Mouse (Mus musculus) spleen, postnatal 36 days (tissue): Measurements from ENCODE around the gene Myl7.

Experiments used
- DNase-seq, 2 experiments: peaks; one replicate each; pipeline ENCODE4 v3.0.0; 2022; ENCODE audit warnings: low spot score in 2 of 2, mixed read lengths in 1 of 2

Myl7 gene

GRCm38 (mm10) chr11:5862394-5863105, 36.0 kb downstream of the Myl7 start:
- no peak for DNase-seq

DNA sequence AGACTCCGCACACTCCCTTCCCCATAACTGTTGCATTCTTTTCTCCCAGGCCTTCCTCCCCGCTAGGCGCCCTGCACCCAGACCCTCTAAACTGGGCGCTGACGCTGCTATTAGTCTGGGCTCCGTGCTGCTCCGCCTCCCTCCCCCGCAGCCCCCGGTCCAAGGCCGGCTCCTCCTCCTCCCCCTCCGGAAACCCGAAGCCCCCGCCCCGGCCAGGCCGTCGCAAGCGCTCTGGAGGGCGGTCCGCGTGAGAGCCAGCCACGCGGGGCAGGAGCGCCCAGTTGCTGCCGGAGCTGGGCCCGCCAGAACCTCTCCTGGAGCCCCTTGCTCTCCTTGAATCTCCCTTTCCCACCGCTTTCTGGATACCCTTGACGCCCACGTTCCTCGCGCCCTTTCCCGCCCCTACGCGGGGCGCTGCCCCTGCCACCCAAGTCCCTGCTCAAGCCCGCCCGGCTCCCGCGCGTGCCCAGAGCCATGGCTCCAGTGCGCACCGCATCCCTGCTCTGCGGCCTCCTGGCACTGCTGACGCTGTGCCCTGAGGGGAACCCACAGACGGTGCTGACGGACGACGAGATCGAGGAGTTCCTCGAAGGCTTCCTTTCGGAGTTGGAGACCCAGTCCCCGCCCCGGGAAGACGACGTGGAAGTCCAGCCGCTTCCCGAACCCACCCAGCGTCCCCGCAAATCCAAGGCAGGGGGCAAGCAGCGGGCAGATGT, 36.7 kb downstream of the Myl7 start, which contains the start of gene Aebp1:
Gene Aebp1 (plus strand): TSS at position 270 of the 716 bp plus-strand sequence.
- peak in 1 of 2 experiments; percentile 25 for DNase-seq

- DNase-seq = no peak
Measured at GRCm38 (mm10) chr11:5860639-5861038, 37.9 kb downstream of the Myl7 start.

DNA sequence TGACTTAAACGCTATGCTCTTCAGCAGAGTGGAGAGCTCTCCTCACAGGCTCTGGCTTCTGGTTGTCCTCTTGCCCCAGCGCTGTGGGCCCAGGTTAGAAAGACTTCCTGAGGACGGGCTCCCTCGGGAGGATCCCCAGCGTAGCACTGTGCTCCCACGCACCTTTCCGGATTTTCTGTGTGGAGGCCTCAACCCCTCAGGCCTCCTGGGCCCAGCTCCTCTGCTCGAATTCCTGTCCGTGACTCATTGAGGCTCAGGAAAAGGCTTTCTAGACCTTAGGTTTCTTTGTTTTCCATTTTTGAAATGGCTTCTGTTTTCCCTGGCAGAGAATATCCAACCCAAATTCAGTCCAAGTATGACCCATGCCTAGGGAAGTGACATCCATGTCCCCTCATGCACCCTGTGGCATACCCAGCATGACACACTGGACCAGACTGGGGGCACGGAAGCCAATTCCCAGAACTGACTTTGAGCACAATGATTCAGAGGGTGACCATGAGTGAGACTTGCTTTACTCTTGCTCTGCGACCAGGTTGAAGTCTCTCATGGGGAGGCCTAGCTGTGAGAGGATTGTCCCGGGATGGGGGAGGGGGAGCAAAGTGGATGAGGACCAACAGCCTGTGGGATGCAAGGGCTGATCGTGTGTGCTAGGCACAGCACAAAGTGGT, 38.6 kb downstream of the Myl7 start:
- no peak for DNase-seq

DNA sequence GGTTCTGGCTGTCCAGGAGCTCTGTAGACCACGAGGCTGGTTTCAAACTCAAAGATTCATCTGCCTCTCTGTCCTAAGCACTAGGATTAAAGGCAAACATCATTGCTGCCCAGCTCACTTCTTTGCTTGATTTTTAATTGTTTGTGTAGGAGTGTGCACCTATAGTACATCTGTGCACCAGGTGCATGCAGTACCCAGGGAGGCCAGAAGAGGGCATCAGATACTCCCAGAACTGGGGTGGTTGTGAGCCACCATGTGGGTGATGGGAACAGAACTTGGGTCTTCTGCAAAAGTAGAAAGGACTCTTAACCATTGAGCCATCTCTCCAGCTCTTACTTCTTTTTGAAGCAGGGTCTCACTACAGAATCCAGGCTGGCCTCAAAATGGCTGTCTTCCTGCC, 39.9 kb downstream of the Myl7 start:
- no peak for DNase-seq

GRCm38 (mm10) chr11:5856479-5857130, 42.0 kb downstream of the Myl7 start:
- no peak for DNase-seq

GRCm38 (mm10) chr11:5855902-5856301, 42.7 kb downstream of the Myl7 start:
- DNase-seq = no peak

DNA sequence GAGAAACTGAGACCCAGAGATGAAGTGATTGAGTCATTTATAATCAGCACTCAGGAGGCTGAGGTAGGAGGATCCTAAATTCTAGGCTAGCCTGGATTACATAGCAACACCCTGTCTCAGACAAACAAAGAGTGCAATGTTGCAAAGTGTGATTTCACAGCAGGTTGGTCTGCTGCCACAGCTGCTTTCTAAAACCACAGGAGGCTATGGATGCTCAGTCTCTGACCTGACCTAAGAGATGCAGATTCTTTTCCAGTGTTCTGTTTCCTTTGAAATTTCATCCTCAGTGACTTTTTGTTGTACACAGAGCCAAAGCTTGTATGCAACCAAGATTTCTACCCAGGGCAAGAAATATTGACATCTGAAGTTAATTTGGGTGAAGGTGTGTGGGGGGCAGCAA, 43.1 kb downstream of the Myl7 start:
- no peak for DNase-seq

GRCm38 (mm10) chr11:5852314-5852713, 46.3 kb downstream of the Myl7 start:
- no peak for DNase-seq

GRCm38 (mm10) chr11:5851021-5851736, 47.4 kb downstream of the Myl7 start:
- no peak for DNase-seq

- no peak for DNase-seq
Measured at GRCm38 (mm10) chr11:5850452-5850851, 48.1 kb downstream of the Myl7 start.

GRCm38 (mm10) chr11:5849316-5849715, 49.3 kb downstream of the Myl7 start:
- DNase-seq = no peak

DNA sequence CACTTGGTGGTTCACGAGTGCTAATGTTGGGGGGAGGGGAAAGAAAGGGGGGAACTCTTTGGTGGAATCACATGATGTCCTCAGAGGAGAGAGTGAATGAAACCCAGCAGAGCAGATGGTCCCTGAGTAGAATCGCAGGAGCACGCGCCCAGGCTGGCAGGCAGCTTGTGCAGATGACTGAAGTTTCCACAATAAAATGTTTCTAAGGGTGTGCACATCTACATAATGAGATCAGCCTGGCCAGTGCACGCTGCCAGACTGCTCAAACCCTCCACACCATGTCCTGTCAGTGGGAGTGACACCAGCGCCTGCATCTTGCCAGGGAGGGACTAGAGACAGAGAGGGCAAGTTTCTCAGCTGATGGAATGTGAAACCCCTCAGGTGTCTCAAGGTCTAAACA, 49.8 kb downstream of the Myl7 start:
- DNase-seq = no peak

GRCm38 (mm10) chr11:5846639-5847345, 51.8 kb downstream of the Myl7 start:
- DNase-seq = no peak
